Mouse (Mus musculus) neural tube, embryonic 12.5 days (tissue): ENCODE results near the gene Ppif. TPM values are rescaled to one million over a fixed set of nuclear protein-coding genes. Genes with fewer than 3 reads are reported as not detected.
A peak's percentile ranks its signal among the peaks of the same experiment; 100 is the strongest.

Experiments
- ATAC-seq: fragments of 200-750 bp; cut with Nextera tagmentation; 2 replicates; pipeline ENCODE4 v1.8.0; 2017; ENCODE audit warnings: low read depth, mild to moderate bottlenecking, moderate TSS enrichment, moderate library complexity; ENCODE audit not compliant: low FRiP score
- H3K27ac ChIP-seq: fragments of 300-500 bp; sonication (generic); 2 replicates; pipeline ENCODE4 v1.5.1; 2016
- H3K27me3 ChIP-seq: fragments of 300-500 bp; sonication (generic); replicated peaks from 2 replicates; pipeline ENCODE4 v1.6.1; 2016; ENCODE audit warnings: mild to moderate bottlenecking
- H3K36me3 ChIP-seq: fragments of 300-500 bp; sonication (generic); 2 replicates; pipeline ENCODE4 v1.6.1; 2016; ENCODE audit warnings: mild to moderate bottlenecking
- H3K4me1 ChIP-seq: fragments of 300-500 bp; sonication (generic); 2 replicates; pipeline ENCODE4 v1.6.1; 2016
- H3K4me2 ChIP-seq: fragments of 300-500 bp; sonication (generic); replicated peaks from 2 replicates; pipeline ENCODE4 v1.6.1; 2016; ENCODE audit warnings: mild to moderate bottlenecking
- H3K4me3 ChIP-seq: fragments of 300-500 bp; sonication (generic); 2 replicates; pipeline ENCODE4 v1.5.1; 2016
- H3K9ac ChIP-seq: fragments of 300-500 bp; sonication (generic); 2 replicates; pipeline ENCODE4 v1.6.1; 2016; ENCODE audit warnings: mild to moderate bottlenecking
- H3K9me3 ChIP-seq: fragments of 300-500 bp; sonication (generic); 2 replicates; pipeline ENCODE4 v1.6.1; 2016; ENCODE audit warnings: mild to moderate bottlenecking
- WGBS: fragments of 180-500 bp; shearing (Covaris S2); methylation state at CpG from one replicate; pipeline ENCODE4 v1.1.7; 2016; 5-methylcytosine and 5-hydroxymethylcytosine counted together
- polyA plus RNA-seq: library from polyadenylated mRNA; unstranded; fragments of >200 nt; fragmentation: Nextera tagmentation; extraction: Ambion mirVana; gene quantifications from 2 replicates; pipeline ENCODE4 v1.2.1, GENCODE M21; 2016

The Ppif gene
- polyA plus RNA-seq, 1 experiment from 2014 or later = 24.7 TPM

- Histone ChIP-seq H3K9me3 (no peaks in the 10 kb centered on the region), H3K4me1 (no peaks in the 10 kb centered on the region; the same call in 1 of the 2 replicates), H3K36me3 (peaks cover 46% of the 10 kb centered on the region), H3K9ac (no peak overlapping the region), H3K27me3 (no peaks in the 10 kb centered on the region), H3K27ac (no peak overlapping the region), H3K4me3 (no peak overlapping the region), H3K4me2 (no peak overlapping the region)
- WGBS = 84% methylated on average over 2 of the region's 2 CpGs
- no peak for ATAC-seq
These were observed 27.1 kb upstream of the Ppif start for GRCm38 (mm10) chr14:25666668-25667376.

GRCm38 (mm10) chr14:25667587-25667986, 26.4 kb upstream of the Ppif start:
- H3K27me3 ChIP-seq = no peaks in the 10 kb centered on the region
- H3K4me3 ChIP-seq = no peak overlapping the region
- no peak overlapping the region for H3K27ac ChIP-seq
- 82% methylated on average over 3 of the region's 3 CpGs for WGBS
- no peak for ATAC-seq
- H3K9ac ChIP-seq = no peak overlapping the region
- H3K4me1 ChIP-seq = no peaks in the 10 kb centered on the region; the same call in 1 of the 2 replicates
- no peaks in the 10 kb centered on the region for H3K9me3 ChIP-seq
- H3K4me2 ChIP-seq = no peak overlapping the region
- H3K36me3 ChIP-seq = peaks cover 38% of the 10 kb centered on the region

- Histone ChIP-seq H3K9me3 (no peaks in the 10 kb centered on the region), H3K27me3 (no peaks in the 10 kb centered on the region), H3K4me1 (no peaks in the 10 kb centered on the region), H3K4me2 (no peak overlapping the region), H3K4me3 (no peak overlapping the region), H3K9ac (no peak overlapping the region), H3K27ac (no peak overlapping the region), H3K36me3 (no peaks in the 10 kb centered on the region)
- no peak for ATAC-seq
- 66% methylated on average over 7 of the region's 7 CpGs for WGBS
These were observed 14.3 kb upstream of the Ppif start for GRCm38 (mm10) chr14:25679625-25680024.

- WGBS = 87% methylated on average over 6 of the region's 6 CpGs
- Histone ChIP-seq H3K9me3 (no peaks in the 10 kb centered on the region), H3K4me1 (no peaks in the 10 kb centered on the region), H3K27me3 (no peaks in the 10 kb centered on the region), H3K36me3 (no peaks in the 10 kb centered on the region), H3K27ac (no peak overlapping the region), H3K9ac (no peak overlapping the region), H3K4me2 (no peak overlapping the region), H3K4me3 (no peak overlapping the region)
- ATAC-seq = no peak
These were observed 11.9 kb upstream of the Ppif start for GRCm38 (mm10) chr14:25682020-25682419.

DNA sequence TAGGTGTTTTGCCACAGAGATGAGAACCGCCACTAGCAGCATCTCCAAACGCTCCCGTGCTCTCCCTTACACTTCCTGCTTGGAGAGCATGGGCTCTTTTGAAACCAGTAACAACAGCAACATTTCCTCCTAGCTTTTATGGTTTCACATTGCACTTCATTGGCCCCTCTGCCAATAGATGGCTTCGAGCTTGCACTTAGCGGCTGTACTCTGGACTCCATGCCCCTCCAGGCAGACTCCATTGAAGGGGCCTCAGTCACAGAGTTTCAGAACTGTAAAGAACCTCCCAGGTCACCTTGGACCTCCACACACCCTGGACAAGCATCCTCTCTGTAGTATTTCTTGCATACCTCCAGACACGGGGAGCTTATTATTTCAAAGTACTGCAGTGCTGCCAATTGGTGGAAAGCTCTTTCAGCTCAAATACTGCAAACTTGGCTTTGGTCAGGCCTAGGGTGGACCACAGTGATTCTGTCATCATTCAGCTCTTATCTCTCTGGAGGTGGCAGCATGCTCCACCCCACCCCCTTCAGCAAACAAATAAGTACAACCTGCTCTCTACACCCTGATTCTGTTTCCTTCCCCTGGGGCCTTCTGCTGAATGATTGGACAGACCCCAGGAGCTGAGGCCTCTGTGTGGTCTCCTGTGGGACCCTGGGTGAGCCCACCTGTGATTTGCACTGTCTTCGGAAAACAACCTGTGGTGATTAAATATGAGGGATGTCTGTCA, 7.6 kb upstream of the Ppif start:
- WGBS = 64% methylated on average over 7 of the region's 7 CpGs
- no peaks in the 10 kb centered on the region for H3K36me3 ChIP-seq

DNA sequence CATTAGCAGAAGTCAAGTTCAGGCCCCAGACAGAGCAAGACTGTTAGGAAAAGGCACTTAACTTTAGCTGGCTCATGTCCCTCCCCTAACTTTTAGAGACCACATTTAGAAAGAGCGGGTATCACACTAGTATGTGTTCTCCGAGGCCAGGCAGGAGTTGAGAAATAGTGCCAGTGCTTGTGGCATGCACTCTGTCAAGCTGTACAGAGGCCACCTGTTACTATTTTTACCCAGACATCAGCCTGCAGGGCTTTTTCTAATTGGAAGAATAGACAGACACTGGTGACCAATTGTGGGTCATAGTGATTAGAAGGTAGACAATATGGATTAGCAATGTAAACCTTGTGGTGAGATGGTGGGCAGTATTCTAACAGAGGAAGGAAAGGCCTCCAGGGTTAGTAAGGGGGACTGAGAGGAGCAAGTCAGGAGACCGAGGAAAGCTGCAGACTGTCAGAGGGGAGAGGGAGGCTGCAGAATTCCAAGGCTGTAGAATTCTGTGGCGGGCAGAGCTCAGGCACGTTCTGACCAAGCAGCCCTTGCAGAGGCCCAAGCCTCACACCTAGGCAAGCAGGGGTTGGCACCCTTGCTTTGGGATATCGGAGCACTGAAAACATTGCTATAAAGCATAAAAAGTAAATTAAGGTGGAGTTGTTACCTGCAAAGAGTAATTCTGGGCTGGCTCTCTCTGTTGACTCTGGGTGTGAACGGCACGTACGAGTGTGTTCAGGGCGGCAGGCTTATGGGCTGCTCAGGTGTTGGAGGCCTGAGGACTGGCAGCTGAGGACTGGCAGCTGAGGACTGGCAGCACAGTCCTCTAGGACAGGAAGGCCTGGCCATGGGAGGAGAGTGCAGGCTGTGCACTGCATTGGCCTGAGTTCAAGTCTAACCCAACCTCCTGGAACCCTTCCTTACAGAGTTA, 6.7 kb upstream of the Ppif start:
- Histone ChIP-seq H3K4me3 (no peak overlapping the region), H3K9ac (no peak overlapping the region), H3K27ac (no peak overlapping the region), H3K4me1 (no peaks in the 10 kb centered on the region), H3K36me3 (no peaks in the 10 kb centered on the region), H3K9me3 (no peaks in the 10 kb centered on the region), H3K4me2 (no peak overlapping the region), H3K27me3 (no peaks in the 10 kb centered on the region)
- no peak for ATAC-seq
- WGBS = 86% methylated on average over 10 of the region's 10 CpGs

More for the DNA sequence above, 7.6 kb upstream of the Ppif start:
- no peak for ATAC-seq
- no peaks in the 10 kb centered on the region for H3K4me1 ChIP-seq
- no peaks in the 10 kb centered on the region for H3K9me3 ChIP-seq
- no peak overlapping the region for H3K4me3 ChIP-seq
- no peak overlapping the region for H3K27ac ChIP-seq
- no peak overlapping the region for H3K4me2 ChIP-seq
- no peaks in the 10 kb centered on the region for H3K27me3 ChIP-seq
- H3K9ac ChIP-seq = no peak overlapping the region

DNA sequence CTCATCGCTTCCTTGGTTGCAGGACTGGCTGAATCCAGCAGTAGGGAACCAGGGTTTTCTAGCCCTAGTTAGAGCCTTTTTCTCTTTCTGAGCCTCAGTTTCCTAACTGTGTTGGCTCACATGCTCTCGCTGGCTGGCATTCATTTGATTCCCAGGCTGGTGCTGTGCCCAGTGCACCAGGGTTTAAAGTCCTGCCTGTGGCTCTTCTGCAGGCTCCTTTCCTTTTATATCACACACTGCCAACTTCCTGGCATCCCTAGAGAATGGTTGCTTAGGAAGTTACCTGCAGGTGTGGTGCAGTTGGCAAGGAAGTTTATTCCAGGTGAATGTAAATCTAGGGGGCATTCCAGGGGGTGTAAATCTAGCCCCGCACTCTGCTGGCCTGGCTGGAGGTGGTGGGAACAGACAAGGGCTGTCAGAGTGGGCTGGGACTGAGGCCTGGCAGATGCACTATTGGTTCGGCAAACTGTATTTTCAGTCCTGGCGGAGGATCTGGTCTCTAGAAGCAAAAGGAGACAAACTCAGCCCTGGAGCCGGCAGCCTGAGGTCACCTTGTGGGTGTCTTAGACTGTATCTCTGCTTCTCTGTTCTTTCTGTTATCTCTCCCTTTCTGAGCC, 575 bp upstream of the Ppif start:
- peaks cover 20% of the 10 kb centered on the region for H3K4me1 ChIP-seq
- ATAC-seq = peak; percentile 33; the same call in 1 of the 2 replicates
- 77% methylated on average over 6 of the region's 6 CpGs for WGBS
- H3K27me3 ChIP-seq = no peaks in the 10 kb centered on the region
- peak overlapping the region; percentile 85; the same call in 1 of the 2 replicates for H3K4me3 ChIP-seq
- no peak overlapping the region for H3K27ac ChIP-seq
- no peaks in the 10 kb centered on the region for H3K9me3 ChIP-seq
- H3K4me2 ChIP-seq = peak overlapping the region; percentile 78
- peak overlapping the region; percentile 80; the same call in 1 of the 2 replicates for H3K9ac ChIP-seq
- H3K36me3 ChIP-seq = peaks cover 20% of the 10 kb centered on the region

- Histone ChIP-seq H3K27ac (no peak overlapping the region), H3K9ac (peak overlapping the region; percentile 80), H3K4me1 (peaks cover 20% of the 10 kb centered on the region), H3K4me3 (peak overlapping the region; percentile 85), H3K36me3 (peaks cover 31% of the 10 kb centered on the region), H3K27me3 (no peaks in the 10 kb centered on the region), H3K4me2 (peak overlapping the region; percentile 78), H3K9me3 (no peaks in the 10 kb centered on the region)
- 4% methylated on average over 10 of the region's 10 CpGs for WGBS
- ATAC-seq = peak; percentile 65
These were observed 579 bp downstream of the Ppif start for GRCm38 (mm10) chr14:25694569-25694897.

- WGBS = 71% methylated on average over 6 of the region's 6 CpGs
- Histone ChIP-seq H3K4me2 (peak overlapping the region; percentile 78), H3K4me1 (peaks cover 20% of the 10 kb centered on the region), H3K36me3 (peaks cover 37% of the 10 kb centered on the region), H3K27ac (no peak overlapping the region), H3K4me3 (peak overlapping the region; percentile 85; the same call in 1 of the 2 replicates), H3K27me3 (no peaks in the 10 kb centered on the region), H3K9me3 (no peaks in the 10 kb centered on the region), H3K9ac (peak overlapping the region; percentile 80)
- no peak for ATAC-seq
These were observed 1.1 kb downstream of the Ppif start for GRCm38 (mm10) chr14:25695059-25695458.

DNA sequence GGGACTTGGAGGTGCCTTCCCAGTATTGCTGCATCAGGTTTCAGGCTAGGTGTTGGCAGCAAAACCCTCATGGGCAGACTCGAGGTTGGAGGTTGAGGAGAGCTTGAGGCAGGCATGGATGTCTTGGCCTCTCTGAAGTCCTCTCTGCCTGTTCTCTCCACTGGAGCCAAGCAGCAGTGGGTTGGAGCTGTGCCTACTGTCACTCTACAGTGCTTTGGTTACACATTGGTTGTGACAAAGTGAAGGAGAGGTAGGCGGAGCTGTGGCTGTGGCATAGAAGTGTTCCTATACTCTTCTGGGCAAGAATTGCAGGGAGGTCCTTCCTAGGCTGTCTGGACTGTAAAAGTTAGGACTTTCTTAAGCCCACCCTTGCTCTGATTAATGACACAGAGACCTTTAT, 2.4 kb downstream of the Ppif start:
- Histone ChIP-seq H3K27me3 (no peaks in the 10 kb centered on the region), H3K27ac (no peak overlapping the region), H3K4me1 (peaks cover 20% of the 10 kb centered on the region), H3K36me3 (peaks cover 37% of the 10 kb centered on the region), H3K9ac (no peak overlapping the region), H3K4me3 (no peak overlapping the region), H3K4me2 (no peak overlapping the region), H3K9me3 (no peaks in the 10 kb centered on the region)
- ATAC-seq = no peak
- 75% methylated on average over 2 of the region's 2 CpGs for WGBS

DNA sequence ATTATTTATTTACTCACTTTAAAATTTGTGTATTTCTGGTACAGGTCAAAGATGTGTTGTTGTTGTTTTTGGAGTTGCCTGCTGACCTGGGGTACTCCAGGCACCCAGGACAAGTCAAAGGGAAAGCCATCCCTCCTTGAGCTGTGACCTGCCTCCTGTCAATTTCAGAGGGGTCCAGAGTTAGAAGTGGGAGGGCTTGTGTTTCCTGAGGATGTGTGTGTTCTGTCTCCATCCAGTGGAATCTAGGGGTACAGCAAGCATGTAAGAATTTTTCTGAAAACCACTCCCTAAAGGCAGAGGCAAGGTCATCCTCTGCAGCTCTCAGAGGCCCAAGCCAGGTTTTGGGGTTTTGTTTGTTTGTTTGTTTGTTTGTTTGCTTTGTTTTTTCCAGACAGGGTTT, 8.0 kb downstream of the Ppif start:
- H3K27ac ChIP-seq = no peak overlapping the region
- no peaks in the 10 kb centered on the region for H3K4me1 ChIP-seq
- H3K9ac ChIP-seq = no peak overlapping the region
- H3K27me3 ChIP-seq = no peaks in the 10 kb centered on the region
- H3K9me3 ChIP-seq = no peaks in the 10 kb centered on the region
- 0 out of 2 replicates have a peak, but pooled peaks have one; percentile 37 for ATAC-seq
- no peak overlapping the region for H3K4me2 ChIP-seq
- H3K4me3 ChIP-seq = no peak overlapping the region
- H3K36me3 ChIP-seq = peaks cover 32% of the 10 kb centered on the region
